Mouse (Mus musculus): ENCODE data around the gene Dnajc12. TPM values are rescaled to one million over a fixed set of nuclear protein-coding genes. Genes with fewer than 3 reads are reported as not detected.

Gene Dnajc12
- polyA plus RNA-seq, 1 experiment from 2014 or later, result 22.8 TPM

GRCm38 (mm10) chr10:63423591-63424474 lies 41.6 kb downstream of the Dnajc12 start:
- Histone ChIP-seq H3K4me3 (ENCODE audit: low read length) (no peak overlapping the region), H3K4me2 (ENCODE audit: low read length) (no peak overlapping the region), H3K9ac (ENCODE audit: low read depth, low read length) (no peak overlapping the region), H3K9me3 (ENCODE audit: control insufficient read depth, low read length) (no peaks in the 10 kb centered on the region), H3K36me3 (ENCODE audit: control insufficient read depth, insufficient read depth, low read length) (no peaks in the 10 kb centered on the region), H3K27me3 (replicated peaks; ENCODE audit: control insufficient read depth, insufficient read depth, low read length) (no peaks in the 10 kb centered on the region), H3K27ac (ENCODE audit: low read depth, low read length) (no peak overlapping the region), H3K4me1 (ENCODE audit: control insufficient read depth, insufficient read depth, low read depth, low read length) (no peaks in the 10 kb centered on the region)
- no peak for ATAC-seq
- WGBS, result 87% methylated on average over 9 of the region's 9 CpGs

- Histone ChIP-seq H3K27ac (ENCODE audit: low read depth, low read length) (no peak overlapping the region), H3K4me3 (ENCODE audit: low read length) (no peak overlapping the region), H3K4me2 (ENCODE audit: low read length) (no peak overlapping the region), H3K9ac (ENCODE audit: low read depth, low read length) (no peak overlapping the region), H3K9me3 (ENCODE audit: control insufficient read depth, low read length) (no peaks in the 10 kb centered on the region), H3K36me3 (ENCODE audit: control insufficient read depth, insufficient read depth, low read length) (no peaks in the 10 kb centered on the region), H3K27me3 (replicated peaks; ENCODE audit: control insufficient read depth, insufficient read depth, low read length) (no peaks in the 10 kb centered on the region), H3K4me1 (ENCODE audit: control insufficient read depth, insufficient read depth, low read depth, low read length) (no peaks in the 10 kb centered on the region)
- ATAC-seq, result no peak
Observed at GRCm38 (mm10) chr10:63424475-63424814, 42.2 kb downstream of the Dnajc12 start.

- H3K27ac ChIP-seq (ENCODE audit: low read depth, low read length), result no peak overlapping the region
- H3K4me2 ChIP-seq (ENCODE audit: low read length), result no peak overlapping the region
- H3K27me3 ChIP-seq (replicated peaks; ENCODE audit: control insufficient read depth, insufficient read depth, low read length), result no peaks in the 10 kb centered on the region
- H3K9ac ChIP-seq (ENCODE audit: low read depth, low read length), result no peak overlapping the region
- H3K4me3 ChIP-seq (ENCODE audit: low read length), result no peak overlapping the region
- no peaks in the 10 kb centered on the region for H3K4me1 ChIP-seq (ENCODE audit: control insufficient read depth, insufficient read depth, low read depth, low read length)
- ATAC-seq, result no peak
- no peaks in the 10 kb centered on the region for H3K9me3 ChIP-seq (ENCODE audit: control insufficient read depth, low read length)
- WGBS, result 83% methylated on average over 8 of the region's 8 CpGs
- H3K36me3 ChIP-seq (ENCODE audit: control insufficient read depth, insufficient read depth, low read length), result no peaks in the 10 kb centered on the region
Observed at GRCm38 (mm10) chr10:63427146-63427545, 44.9 kb downstream of the Dnajc12 start.

- 24% methylated on average over 19 of the region's 19 CpGs for WGBS
- no peak for ATAC-seq
- Histone ChIP-seq H3K27me3 (replicated peaks; ENCODE audit: control insufficient read depth, insufficient read depth, low read length) (no peaks in the 10 kb centered on the region), H3K27ac (ENCODE audit: low read depth, low read length) (0 out of 2 replicates have a peak overlapping the region, but pooled peaks have one; percentile 3), H3K4me1 (ENCODE audit: control insufficient read depth, insufficient read depth, low read depth, low read length) (no peaks in the 10 kb centered on the region), H3K4me2 (ENCODE audit: low read length) (peak overlapping the region; percentile 93), H3K9ac (ENCODE audit: low read depth, low read length) (peak overlapping the region; percentile 54), H3K36me3 (ENCODE audit: control insufficient read depth, insufficient read depth, low read length) (no peaks in the 10 kb centered on the region), H3K4me3 (ENCODE audit: low read length) (peak overlapping the region; percentile 88), H3K9me3 (ENCODE audit: control insufficient read depth, low read length) (no peaks in the 10 kb centered on the region)
Observed at GRCm38 (mm10) chr10:63428243-63429022, 46.2 kb downstream of the Dnajc12 start.

- 1% methylated on average over 11 of the region's 11 CpGs for WGBS
- no peaks in the 10 kb centered on the region for H3K9me3 ChIP-seq (ENCODE audit: control insufficient read depth, low read length)
- no peaks in the 10 kb centered on the region for H3K36me3 ChIP-seq (ENCODE audit: control insufficient read depth, insufficient read depth, low read length)
- 0 out of 2 replicates have a peak, but pooled peaks have one; percentile 0 for ATAC-seq
- no peak overlapping the region for H3K27ac ChIP-seq (ENCODE audit: low read depth, low read length)
- H3K4me1 ChIP-seq (ENCODE audit: control insufficient read depth, insufficient read depth, low read depth, low read length), result no peaks in the 10 kb centered on the region
- H3K27me3 ChIP-seq (replicated peaks; ENCODE audit: control insufficient read depth, insufficient read depth, low read length), result no peaks in the 10 kb centered on the region
- H3K4me2 ChIP-seq (ENCODE audit: low read length), result peak overlapping the region; percentile 93
- H3K4me3 ChIP-seq (ENCODE audit: low read length), result peak overlapping the region; percentile 88
- peak overlapping the region; percentile 54 for H3K9ac ChIP-seq (ENCODE audit: low read depth, low read length)
Observed at GRCm38 (mm10) chr10:63429023-63429340, 46.7 kb downstream of the Dnajc12 start.

- no peaks in the 10 kb centered on the region for H3K4me1 ChIP-seq (ENCODE audit: control insufficient read depth, insufficient read depth, low read depth, low read length)
- WGBS, result under 1% methylated on average over 30 of the region's 34 CpGs
- H3K27ac ChIP-seq (ENCODE audit: low read depth, low read length), result peak overlapping the region; percentile 83
- no peaks in the 10 kb centered on the region for H3K27me3 ChIP-seq (replicated peaks; ENCODE audit: control insufficient read depth, insufficient read depth, low read length)
- H3K4me3 ChIP-seq (ENCODE audit: low read length), result peak overlapping the region; percentile 88
- H3K4me2 ChIP-seq (ENCODE audit: low read length), result peak overlapping the region; percentile 93
- H3K36me3 ChIP-seq (ENCODE audit: control insufficient read depth, insufficient read depth, low read length), result no peaks in the 10 kb centered on the region
- peak; percentile 93 for ATAC-seq
- H3K9ac ChIP-seq (ENCODE audit: low read depth, low read length), result peak overlapping the region; percentile 77
- H3K9me3 ChIP-seq (ENCODE audit: control insufficient read depth, low read length), result no peaks in the 10 kb centered on the region
Observed at GRCm38 (mm10) chr10:63429380-63429779, 47.1 kb downstream of the Dnajc12 start.

- H3K4me2 ChIP-seq (ENCODE audit: low read length), result peak within 1 kb of the TSS; percentile 93
- under 1% methylated on average over 55 of the region's 55 CpGs for WGBS
- no peaks in the 10 kb centered on the region for H3K27me3 ChIP-seq (replicated peaks; ENCODE audit: control insufficient read depth, insufficient read depth, low read length)
Observed at GRCm38 (mm10) chr10:63429785-63430305, 47.6 kb downstream of the Dnajc12 start, which contains the start of gene Ctnna3. Ctnna3 (plus strand) TSS chr10:63430098.

GRCm38 (mm10) chr10:63431221-63431736 lies 49.0 kb downstream of the Dnajc12 start:
- Histone ChIP-seq H3K4me3 (ENCODE audit: low read length) (no peak overlapping the region), H3K9ac (ENCODE audit: low read depth, low read length) (no peak overlapping the region), H3K4me2 (ENCODE audit: low read length) (no peak overlapping the region), H3K4me1 (ENCODE audit: control insufficient read depth, insufficient read depth, low read depth, low read length) (no peaks in the 10 kb centered on the region), H3K36me3 (ENCODE audit: control insufficient read depth, insufficient read depth, low read length) (no peaks in the 10 kb centered on the region), H3K27me3 (replicated peaks; ENCODE audit: control insufficient read depth, insufficient read depth, low read length) (no peaks in the 10 kb centered on the region), H3K27ac (ENCODE audit: low read depth, low read length) (no peak overlapping the region), H3K9me3 (ENCODE audit: control insufficient read depth, low read length) (no peaks in the 10 kb centered on the region)
- WGBS, result 90% methylated on average over 7 of the region's 7 CpGs
- no peak for ATAC-seq

More at GRCm38 (mm10) chr10:63429785-63430305, 47.6 kb downstream of the Dnajc12 start, which contains the start of gene Ctnna3:
- Histone ChIP-seq H3K9ac (ENCODE audit: low read depth, low read length) (peak within 1 kb of the TSS; percentile 77), H3K27ac (ENCODE audit: low read depth, low read length) (peak within 1 kb of the TSS; percentile 83), H3K36me3 (ENCODE audit: control insufficient read depth, insufficient read depth, low read length) (no peaks in the 10 kb centered on the region), H3K4me1 (ENCODE audit: control insufficient read depth, insufficient read depth, low read depth, low read length) (no peaks in the 10 kb centered on the region), H3K4me3 (ENCODE audit: low read length) (peak within 1 kb of the TSS; percentile 88), H3K9me3 (ENCODE audit: control insufficient read depth, low read length) (no peaks in the 10 kb centered on the region)
- ATAC-seq, result peak; percentile 95

- H3K27me3 ChIP-seq (replicated peaks; ENCODE audit: control insufficient read depth, insufficient read depth, low read length), result no peaks in the 10 kb centered on the region
- no peak overlapping the region for H3K4me3 ChIP-seq (ENCODE audit: low read length)
- H3K9me3 ChIP-seq (ENCODE audit: control insufficient read depth, low read length), result no peaks in the 10 kb centered on the region
- H3K4me1 ChIP-seq (ENCODE audit: control insufficient read depth, insufficient read depth, low read depth, low read length), result no peaks in the 10 kb centered on the region
- no peak overlapping the region for H3K4me2 ChIP-seq (ENCODE audit: low read length)
- no peak for ATAC-seq
- H3K36me3 ChIP-seq (ENCODE audit: control insufficient read depth, insufficient read depth, low read length), result no peaks in the 10 kb centered on the region
- 94% methylated on average over 8 of the region's 8 CpGs for WGBS
- no peak overlapping the region for H3K27ac ChIP-seq (ENCODE audit: low read depth, low read length)
- no peak overlapping the region for H3K9ac ChIP-seq (ENCODE audit: low read depth, low read length)
Observed at GRCm38 (mm10) chr10:63432099-63432498, 49.9 kb downstream of the Dnajc12 start.

Data from hindbrain, embryonic 16.5 days (tissue).